Mouse (Mus musculus): ENCODE data around the gene Ece1.

Gene Ece1

DNA sequence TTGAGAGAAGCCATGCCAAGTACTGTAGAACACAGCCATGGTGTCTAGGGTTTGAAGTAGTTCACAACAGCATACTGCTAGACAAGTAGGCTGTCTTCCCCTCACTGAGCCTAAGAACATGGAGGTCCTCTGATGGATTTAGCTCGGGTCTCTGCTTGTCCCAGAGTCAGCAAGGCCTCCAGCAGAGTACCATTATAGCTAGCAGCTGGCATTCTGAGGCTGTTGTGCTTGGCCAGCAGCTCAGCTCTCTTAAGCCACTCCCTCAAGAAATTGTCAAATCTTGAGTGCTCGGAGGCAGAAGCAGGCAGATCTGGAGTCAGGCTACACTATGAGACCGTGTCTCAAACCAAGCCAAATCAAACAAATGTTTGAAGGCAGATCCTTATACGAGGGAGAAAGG, 136.2 kb downstream of the Ece1 start:
- Histone ChIP-seq H3K36me3 (ENCODE audit: control insufficient read depth, insufficient read depth, low read length, poor library complexity, severe bottlenecking) (peaks cover 22% of the 10 kb centered on the region; the same call in 1 of the 2 replicates), H3K27me3 (ENCODE audit: control insufficient read depth, insufficient read depth, low read length, poor library complexity, severe bottlenecking) (no peaks in the 10 kb centered on the region)
- DNase-seq (ENCODE audit: low read depth, low spot score), result no peak

GRCm38 (mm10) chr4:138000682-138001081, 138.6 kb downstream of the Ece1 start:
- no peaks in the 10 kb centered on the region for H3K27me3 ChIP-seq (ENCODE audit: control insufficient read depth, insufficient read depth, low read length, poor library complexity, severe bottlenecking)
- no peak for DNase-seq (ENCODE audit: low read depth, low spot score)
- peaks cover 25% of the 10 kb centered on the region for H3K36me3 ChIP-seq (ENCODE audit: control insufficient read depth, insufficient read depth, low read length, poor library complexity, severe bottlenecking)

DNA sequence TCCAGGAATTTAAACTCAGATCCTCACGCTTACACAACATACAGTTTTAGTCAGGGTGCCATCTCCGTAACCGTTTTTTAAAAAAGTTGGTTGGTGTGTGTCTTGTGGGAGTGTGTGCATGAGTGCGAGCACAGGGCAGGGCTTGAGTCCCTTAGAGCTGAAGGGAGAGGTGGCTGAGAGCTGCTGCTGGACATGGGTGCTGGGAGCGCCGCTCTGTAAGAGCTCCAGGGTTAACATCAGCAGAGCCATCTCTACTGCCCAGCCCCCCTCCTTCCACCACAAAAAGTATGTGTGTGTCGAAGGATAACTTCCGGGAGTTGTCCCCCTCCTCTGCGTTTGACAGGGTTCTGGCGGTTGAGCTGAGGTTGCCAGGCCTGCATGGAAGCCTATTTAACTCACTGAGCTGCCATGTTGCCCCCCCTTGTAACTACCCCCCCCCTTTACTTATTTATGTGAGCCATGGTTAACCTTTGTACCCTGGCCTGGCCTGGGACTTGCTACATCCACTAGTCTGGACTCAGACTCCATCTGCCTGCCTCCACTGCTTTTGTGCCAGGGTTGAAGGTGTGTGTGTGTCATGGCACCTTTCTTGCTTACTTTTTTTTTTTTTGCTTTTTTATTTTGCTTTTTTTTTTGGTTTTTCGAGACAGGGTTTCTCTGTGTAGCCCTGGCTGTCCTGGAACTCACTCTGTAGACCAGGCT, 142.0 kb downstream of the Ece1 start:
- DNase-seq (ENCODE audit: low read depth, low spot score), result no peak
- no peaks in the 10 kb centered on the region for H3K27me3 ChIP-seq (ENCODE audit: control insufficient read depth, insufficient read depth, low read length, poor library complexity, severe bottlenecking)
- H3K36me3 ChIP-seq (ENCODE audit: control insufficient read depth, insufficient read depth, low read length, poor library complexity, severe bottlenecking), result peaks cover 13% of the 10 kb centered on the region

GRCm38 (mm10) chr4:138005781-138006180, 143.7 kb downstream of the Ece1 start:
- Histone ChIP-seq H3K36me3 (ENCODE audit: control insufficient read depth, insufficient read depth, low read length, poor library complexity, severe bottlenecking) (peaks cover 7% of the 10 kb centered on the region), H3K27me3 (ENCODE audit: control insufficient read depth, insufficient read depth, low read length, poor library complexity, severe bottlenecking) (no peaks in the 10 kb centered on the region)
- no peak for DNase-seq (ENCODE audit: low read depth, low spot score)

DNA sequence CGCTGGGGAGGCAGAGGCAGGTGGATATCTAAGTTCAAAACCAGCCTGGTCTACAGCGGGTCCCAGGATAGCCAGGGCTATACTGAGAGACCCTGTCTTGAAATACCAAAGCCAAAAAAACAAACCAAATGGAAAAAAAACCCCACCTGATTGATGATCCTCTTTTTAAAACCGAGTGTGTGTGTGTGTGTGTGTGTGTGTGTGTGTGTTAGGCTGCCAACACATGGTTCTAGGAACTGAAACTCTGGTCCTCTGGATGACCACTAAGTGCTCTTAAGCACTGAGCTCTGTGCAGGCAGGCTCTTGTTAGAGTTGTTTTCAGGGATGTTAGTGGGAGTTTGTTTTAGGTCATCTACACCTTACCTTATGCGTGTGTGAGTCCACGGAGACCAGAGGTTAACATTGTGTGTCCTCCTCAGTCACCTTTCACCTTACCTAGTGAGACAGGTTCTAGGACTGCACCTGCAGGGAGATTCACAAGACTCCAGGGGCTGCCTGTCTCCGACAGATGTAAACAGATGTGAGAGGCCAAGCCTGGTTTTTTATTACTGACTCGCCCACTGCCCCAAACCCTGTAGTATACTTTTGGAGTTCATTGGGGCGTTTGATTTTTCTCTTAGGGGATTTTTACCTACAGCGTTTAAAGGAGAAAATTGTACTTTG, 145.0 kb downstream of the Ece1 start:
- peak; percentile 34 for DNase-seq (ENCODE audit: low read depth, low spot score)
- Histone ChIP-seq H3K36me3 (ENCODE audit: control insufficient read depth, insufficient read depth, low read length, poor library complexity, severe bottlenecking) (peaks cover 7% of the 10 kb centered on the region), H3K27me3 (ENCODE audit: control insufficient read depth, insufficient read depth, low read length, poor library complexity, severe bottlenecking) (no peaks in the 10 kb centered on the region)

DNA sequence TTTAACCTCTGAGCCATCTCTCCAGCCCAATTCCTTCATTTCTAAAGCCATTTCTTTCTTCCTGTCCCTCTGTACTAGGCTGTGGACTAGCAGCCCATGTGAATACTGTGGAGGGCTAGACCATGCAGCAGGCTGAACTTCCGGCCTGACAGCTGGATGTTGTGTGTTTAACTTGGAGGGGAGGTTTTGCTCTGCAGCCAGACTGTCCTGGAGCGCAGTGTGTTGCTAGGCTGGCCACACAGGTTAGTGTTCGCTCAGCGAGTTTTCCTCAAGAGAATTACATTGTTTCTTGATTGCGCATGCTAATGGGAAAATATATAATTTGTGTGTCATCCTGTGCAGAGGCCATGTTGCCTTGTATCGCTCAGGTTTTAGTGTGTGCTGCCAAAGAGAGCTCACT, 146.6 kb downstream of the Ece1 start:
- DNase-seq (ENCODE audit: low read depth, low spot score), result no peak
- Histone ChIP-seq H3K27me3 (ENCODE audit: control insufficient read depth, insufficient read depth, low read length, poor library complexity, severe bottlenecking) (no peaks in the 10 kb centered on the region), H3K36me3 (ENCODE audit: control insufficient read depth, insufficient read depth, low read length, poor library complexity, severe bottlenecking) (peaks cover 6% of the 10 kb centered on the region; the same call in 1 of the 2 replicates)

- no peaks in the 10 kb centered on the region for H3K27me3 ChIP-seq (ENCODE audit: control insufficient read depth, insufficient read depth, low read length, poor library complexity, severe bottlenecking)
- no peak for DNase-seq (ENCODE audit: low read depth, low spot score)
- H3K36me3 ChIP-seq (ENCODE audit: control insufficient read depth, insufficient read depth, low read length, poor library complexity, severe bottlenecking), result 0 out of 2 replicates have a peak, but pooled peaks cover 2% of the 10 kb centered on the region
Measured at GRCm38 (mm10) chr4:138009786-138010502, 147.9 kb downstream of the Ece1 start.

- no peaks in the 10 kb centered on the region for H3K27me3 ChIP-seq (ENCODE audit: control insufficient read depth, insufficient read depth, low read length, poor library complexity, severe bottlenecking)
- DNase-seq (ENCODE audit: low read depth, low spot score), result peak; percentile 29
- peaks cover 4% of the 10 kb centered on the region; the same call in 1 of the 2 replicates for H3K36me3 ChIP-seq (ENCODE audit: control insufficient read depth, insufficient read depth, low read length, poor library complexity, severe bottlenecking)
Measured at GRCm38 (mm10) chr4:138013723-138014479, 151.9 kb downstream of the Ece1 start.
